Mouse (Mus musculus) gastrocnemius, postnatal 25 days (tissue): ENCODE measurements at regions not wholly inside any gene's neighbourhood (a gene's known extent, or its start where the extent isn't known, plus 50 kb on each side); places are given as distances from the start of the nearest gene placed in this dataset.

ENCODE experiments used
- DNase-seq: peaks from one replicate; pipeline ENCODE4 v3.0.0; 2022

DNA sequence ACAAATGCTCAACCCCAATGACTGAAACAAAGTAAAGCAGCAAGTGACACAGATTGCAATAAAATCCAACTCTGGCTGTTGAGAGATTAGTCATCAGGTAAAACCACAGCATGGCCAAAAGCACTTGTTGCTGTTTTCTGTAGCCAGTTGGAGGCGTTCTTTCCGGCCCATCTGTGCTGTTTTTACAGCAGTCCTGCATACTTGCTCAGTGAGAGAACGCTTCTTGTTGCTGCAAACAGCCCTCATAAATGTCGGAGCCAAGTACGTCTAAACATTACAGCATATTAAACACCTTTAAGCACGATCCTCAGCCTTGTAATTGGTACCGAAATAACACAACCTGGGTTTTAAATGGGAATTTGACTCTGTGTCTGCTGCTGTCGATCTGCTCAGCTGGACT lies 65.6 kb upstream of the Hs3st3a1 start:
- DNase-seq, result no peak

DNA sequence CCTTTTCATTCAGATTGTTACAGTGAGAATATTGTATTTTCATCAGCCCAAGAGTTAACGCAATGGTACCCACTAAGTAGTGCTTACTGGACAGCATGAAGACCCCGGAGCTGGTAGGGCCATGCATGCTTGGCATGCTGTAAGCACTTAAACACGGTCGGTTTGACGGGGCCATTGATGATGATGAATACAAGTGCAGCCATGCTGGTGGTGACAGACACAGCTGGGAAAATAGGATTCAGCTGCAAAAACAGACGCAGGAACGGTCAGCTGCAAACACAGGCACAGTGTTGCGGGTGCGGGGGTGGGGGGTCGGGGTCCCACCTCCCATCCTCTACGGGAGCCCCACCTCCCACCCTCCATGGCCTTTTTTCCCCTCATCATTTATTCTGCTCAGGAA lies 99.7 kb upstream of the Hs3st3a1 start:
- DNase-seq, result no peak

DNA sequence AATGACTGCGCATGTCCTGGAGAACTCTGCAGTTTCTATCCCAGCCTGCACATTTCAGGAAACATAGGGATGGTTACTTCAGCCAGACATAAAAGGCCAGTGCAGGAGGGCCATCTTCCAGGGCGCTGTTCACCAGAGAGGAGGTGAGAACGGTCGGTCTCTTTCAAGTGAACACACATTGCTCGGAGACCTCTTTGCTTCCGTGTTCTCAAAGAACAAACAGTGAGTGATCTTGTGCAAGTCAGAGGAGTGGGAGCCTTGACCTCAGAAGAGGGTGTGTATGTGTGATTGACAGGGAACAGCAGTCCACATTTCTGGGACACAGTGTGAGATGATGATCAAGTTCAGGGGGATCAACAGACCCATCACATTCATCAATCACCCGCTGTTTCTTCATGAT lies 102.7 kb upstream of the Hs3st3a1 start:
- no peak for DNase-seq

DNA sequence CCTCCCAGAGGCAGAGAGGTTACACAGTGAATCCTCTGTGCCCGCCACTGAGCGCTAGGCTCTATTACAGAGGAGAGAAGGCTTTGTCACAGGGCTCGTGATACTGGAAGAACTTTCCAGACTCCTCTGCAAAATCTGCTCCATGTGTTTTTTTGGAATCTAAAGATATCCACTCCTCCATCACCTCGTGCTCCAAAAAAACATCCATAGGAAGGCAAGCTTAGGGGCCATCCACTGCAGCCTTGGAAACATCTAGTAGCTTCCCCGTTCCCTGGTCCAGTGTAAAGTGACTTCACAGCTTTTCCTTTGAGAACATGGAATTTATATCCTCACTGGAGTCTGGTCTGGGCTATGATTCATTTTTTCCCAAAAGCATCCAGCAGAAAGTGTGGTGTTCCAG lies 103.3 kb upstream of the Hs3st3a1 start:
- no peak for DNase-seq

DNA sequence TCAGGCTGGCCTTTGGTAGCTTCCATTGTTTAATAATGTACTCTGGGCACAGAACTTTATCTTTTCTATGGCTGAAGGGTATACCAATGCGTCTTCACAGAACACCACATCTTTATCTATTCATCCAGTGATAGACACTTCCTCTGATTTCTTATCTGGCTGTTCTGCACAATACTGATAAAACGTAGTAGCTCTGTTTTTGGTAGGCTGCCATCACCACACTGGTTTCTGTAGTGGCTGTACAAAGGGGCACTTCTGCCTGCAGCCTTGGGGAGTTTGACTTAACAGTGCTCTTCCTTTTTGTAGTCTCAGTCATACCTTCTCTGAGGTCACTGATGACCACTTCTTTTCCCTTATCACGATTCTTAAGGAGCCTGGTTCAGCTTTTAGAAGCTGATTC lies 106.0 kb upstream of the Hs3st3a1 start:
- no peak for DNase-seq

DNA sequence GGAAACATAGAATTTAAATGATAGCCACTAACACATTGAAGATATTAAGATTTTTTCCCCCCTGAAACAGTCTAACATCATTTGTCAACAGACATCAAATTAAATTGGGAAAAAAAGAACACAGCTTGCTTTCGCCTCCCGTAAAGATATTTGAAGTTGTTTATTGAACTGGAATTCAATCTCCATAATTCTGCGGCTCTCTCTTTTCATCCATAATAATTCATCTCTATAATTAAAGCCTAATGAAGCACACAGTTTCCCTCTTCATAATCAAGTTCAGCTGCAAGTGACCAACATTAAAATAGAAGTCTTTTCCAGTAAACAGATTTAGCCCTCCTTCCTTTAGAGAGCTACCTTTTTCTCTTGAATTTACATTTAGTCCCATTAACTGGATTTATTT lies 107.4 kb upstream of the Hs3st3a1 start:
- DNase-seq, result no peak

DNA sequence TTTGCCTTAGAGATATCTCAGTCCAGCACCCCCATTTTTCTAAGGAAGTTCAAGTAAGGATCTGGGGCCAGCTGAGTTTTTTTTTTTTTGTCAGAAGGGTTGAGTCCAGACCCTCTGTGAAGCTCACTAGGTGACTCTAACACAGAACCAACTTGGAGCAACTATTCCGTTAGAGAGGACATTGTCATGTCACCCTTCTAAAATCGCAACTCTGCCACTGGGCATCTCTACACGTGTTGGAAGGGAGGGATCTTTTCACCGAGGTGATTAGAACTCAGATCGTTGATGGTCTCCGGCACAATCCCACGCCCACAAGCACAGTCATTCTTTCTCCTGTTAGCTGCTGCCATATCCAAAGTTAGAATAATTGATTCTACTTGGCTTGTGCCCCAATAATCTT lies 108.5 kb upstream of the Hs3st3a1 start:
- DNase-seq, result no peak

DNA sequence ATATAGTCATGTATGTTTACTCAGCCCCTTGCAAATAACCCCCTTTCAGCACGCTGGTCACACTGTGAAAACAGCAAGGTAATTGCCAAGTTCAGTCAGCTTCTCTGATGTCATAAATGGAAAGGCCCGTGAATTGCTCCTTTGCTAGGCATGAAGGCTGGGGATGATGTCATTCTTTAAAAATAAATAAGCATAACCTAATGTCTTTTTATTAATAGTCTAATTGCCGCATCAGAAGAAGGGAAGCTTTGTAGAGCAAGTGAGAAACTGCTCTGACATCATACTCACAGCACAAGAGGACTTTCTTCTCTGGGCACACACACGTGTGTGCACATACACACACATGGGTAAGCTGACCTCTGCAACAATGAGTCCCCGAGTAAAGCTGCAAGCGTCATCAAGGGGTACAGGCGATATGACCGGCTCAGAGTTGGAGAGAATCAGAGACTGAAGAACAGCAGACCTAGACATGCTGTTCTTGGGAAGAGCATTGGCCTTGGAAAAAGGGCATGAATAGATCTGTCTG lies 113.2 kb upstream of the Hs3st3a1 start:
- no peak for DNase-seq

DNA sequence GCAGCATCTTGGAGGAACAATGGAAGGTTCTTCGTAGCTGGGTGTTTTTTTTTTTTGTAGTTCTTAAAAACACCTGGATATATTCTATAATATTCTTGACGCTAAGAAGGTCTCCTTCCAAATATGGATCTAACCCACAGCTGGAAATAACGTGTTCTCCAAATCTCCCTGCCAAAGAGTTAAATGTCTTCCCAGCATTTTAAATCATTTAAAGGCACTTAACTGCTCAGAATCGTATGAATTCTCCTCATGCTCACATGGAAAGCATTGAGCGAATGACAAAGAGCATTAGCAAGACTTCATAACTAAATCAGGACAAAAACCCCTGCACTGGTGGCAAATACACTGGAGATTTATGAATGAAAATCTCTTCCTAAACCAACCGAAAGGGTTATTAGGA lies 117.7 kb upstream of the Hs3st3a1 start:
- DNase-seq, result no peak

DNA sequence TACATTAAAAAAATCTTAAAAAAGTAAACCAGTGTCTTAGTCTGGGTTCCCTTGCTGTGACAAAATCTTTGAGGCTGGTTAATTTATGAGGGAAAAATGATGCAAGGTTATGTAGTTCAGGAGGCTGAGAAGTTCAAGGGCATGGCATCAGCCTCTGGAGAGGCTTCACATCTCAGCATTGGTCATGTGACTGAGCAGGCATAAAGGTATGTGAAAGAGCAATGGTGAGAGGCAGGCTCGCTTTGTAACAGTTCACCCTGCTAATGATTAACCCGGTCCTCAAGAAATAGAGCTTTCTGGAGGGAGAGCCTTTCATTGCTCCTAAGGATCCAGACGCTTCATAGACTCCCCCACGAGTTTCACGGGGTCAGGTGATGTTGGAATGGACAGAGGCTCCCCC lies 120.1 kb upstream of the Hs3st3a1 start:
- no peak for DNase-seq

DNA sequence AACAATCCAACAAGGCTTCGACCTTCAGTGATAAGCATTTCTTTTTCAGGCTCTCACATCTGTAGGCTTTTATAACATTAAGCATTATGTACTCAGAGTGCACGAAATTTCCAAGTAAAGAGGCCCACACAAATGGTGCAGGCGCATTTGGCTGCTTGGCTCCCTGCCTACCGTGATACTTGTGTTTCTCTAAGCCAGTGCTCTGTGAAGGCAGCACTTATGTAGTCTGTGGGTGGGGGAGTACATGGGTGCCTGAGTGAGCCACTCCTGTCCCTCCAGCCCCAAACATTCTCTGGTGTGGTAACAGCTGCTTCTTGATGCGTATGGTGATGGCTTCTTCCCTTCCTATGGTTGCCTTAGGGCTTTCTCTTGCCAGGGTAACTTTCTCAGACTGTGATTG lies 121.9 kb upstream of the Hs3st3a1 start:
- DNase-seq, result no peak

DNA sequence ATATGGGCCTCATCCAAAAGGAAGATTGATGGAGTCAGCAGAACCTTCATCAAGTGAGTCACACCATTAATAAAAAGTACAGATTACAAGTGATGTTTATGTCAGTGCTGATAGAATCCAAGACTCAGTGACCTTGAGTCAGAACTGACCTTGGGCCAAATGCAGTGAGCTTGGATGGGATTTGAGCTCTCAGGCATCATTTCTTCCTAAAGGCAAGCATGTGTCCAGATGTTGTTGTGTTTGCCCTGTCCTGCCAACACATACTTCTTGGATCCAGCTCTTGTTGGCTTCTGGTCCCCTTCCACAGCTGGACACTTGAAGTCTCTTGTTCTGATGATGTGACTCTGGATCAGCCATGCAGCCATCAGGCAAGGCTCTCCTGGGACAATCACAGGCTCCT lies 125.3 kb upstream of the Hs3st3a1 start:
- DNase-seq, result peak; percentile 5

DNA sequence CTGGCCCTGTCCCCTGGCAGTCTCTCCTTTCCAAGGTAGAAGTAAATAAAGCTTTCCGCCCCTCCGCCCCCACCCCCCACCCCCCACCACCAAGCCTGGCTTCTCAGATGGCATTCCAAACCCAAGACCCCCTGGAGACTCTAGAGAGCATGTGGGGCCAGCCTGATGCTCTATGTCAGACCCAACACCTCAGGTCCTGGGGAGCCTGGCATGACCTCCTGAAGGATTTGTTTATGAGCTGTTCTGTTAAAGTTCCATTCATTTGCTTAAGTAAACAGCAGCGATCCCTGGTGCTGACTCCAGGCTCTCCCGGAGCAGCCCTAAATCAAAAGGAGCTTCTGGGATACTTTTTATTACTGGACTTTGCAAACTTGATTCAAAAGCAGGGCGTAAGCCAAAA lies 137.3 kb upstream of the Hs3st3a1 start:
- no peak for DNase-seq

DNA sequence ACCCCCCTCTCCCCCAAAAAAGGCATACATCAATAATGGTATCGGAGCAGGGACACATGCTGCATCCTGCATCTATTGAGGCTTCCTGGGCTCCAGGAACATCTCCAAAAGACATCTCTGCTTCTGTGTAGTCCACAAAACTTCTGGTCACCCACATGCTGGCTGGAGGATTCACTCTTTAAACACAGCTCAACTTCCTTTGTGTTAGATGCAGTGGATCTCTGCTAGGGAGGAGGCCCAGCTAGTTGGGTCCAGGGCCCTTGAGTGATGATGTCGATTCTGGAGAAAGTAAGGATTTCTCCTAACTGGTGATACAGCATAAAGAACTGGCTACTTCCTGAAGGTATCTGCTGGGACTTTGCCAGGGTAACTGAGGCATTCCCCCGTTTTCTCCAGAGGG lies 146.9 kb upstream of the Hs3st3a1 start:
- no peak for DNase-seq

DNA sequence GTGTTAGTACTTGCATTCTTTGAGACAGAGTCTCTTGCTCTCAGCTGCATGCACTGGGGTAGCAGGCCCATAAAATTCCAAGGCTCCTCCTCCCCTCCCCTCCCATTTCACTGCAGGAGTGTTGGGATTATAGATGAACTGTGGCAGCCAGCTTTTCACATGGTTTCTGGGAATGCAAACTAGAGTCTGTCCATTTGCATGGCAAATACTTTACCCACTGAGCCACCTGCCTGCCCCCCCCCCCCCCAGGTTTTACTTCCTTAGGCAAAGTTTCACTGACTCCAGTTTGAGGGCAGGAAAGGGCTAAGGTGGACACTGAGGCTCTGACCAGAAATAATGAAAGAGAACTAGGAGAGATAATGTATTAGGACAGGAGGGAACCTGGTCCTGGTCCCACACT lies 147.6 kb upstream of the Hs3st3a1 start:
- no peak for DNase-seq

DNA sequence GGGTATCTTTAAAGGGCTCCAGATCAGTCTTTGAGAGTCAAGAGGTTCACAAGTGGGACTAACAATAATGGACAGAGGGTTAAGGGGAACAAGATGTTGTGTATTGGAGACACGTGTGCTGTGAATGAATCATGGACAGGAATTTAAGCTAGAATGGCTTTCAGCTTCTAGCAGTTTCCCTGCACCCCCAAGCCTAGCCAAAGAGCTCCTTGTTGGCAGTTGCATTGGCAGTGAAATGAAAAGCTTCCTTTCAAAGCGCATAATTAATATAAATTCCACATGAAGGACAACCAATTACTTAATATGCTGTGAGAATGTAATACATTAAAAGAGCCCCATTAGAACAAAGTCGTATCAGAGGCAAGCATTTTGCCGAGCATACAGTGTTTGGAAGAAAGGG lies 153.4 kb upstream of the Hs3st3a1 start:
- DNase-seq, result no peak

DNA sequence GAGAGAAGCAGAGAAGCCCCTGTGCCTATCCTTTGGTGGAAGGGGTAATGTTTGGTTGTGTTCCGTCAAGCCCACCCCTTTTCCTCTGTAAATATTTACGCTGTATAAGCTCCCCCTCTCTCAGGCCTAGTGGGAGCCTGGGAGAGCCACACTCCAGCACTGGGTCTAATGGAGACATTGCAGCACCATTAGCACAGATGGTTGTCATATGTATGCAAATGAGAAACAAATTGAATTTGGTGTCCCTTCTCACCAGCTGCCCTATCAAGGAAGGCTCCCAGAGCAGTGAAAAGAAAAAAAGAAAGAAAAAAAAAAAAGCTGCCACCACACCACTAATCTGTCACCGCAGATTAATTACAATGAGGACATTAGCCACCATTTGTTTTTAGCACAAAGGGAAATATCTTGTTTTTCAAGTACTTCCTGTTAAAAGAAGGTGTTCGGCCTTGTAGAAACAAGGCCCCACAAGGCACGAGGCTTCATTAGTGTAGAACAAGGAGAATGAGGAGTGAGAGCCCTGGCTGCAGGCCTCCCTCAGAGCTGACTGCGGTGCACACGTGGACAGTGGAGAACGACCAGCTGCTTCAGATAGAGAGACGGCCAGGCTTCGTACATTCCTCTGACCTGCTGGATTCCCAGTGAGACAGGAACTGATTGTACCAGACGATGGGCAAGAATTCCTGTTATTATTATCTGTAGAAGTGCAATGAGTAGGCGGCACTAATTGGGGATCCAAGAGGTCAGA lies 156.7 kb upstream of the Hs3st3a1 start:
- DNase-seq, result no peak

DNA sequence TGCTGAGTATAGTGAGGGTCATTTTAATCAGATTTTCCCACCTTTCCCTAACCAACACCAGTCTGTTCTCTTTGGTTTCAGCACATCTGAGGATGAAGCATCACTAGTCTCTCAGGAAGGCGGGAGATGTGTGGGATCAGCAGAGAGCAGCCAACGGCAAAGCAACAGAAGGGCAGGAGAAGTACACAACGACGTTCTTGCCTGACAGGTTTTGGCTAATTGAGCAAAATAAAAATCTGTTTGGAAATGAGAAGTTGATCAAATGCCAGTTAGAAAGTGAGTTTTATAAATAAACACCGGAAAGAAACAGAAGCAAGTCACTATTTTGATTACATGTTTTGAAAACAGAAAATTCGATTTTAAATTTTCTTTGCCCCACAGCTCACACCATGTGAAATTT lies 161.4 kb upstream of the Hs3st3a1 start:
- DNase-seq, result no peak

DNA sequence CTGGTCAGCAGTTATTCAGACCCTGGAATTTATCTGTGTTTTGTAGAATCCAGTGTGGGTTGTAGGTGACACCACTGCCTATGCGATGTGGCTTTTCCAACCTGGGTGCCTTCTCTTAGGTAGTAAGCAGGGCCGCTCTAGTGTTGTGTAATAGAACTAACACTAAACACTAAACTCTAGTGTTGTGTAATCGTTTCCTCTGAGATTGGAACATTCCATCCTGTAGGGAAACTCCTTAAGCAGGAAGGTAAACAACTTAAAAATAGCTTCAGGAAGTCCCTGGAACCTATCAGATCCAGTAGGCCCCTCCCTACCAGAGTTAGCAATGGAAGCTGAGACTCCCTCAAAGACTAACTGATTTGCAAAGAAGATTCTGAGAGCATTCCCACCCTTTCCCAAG lies 161.9 kb upstream of the Hs3st3a1 start:
- no peak for DNase-seq

DNA sequence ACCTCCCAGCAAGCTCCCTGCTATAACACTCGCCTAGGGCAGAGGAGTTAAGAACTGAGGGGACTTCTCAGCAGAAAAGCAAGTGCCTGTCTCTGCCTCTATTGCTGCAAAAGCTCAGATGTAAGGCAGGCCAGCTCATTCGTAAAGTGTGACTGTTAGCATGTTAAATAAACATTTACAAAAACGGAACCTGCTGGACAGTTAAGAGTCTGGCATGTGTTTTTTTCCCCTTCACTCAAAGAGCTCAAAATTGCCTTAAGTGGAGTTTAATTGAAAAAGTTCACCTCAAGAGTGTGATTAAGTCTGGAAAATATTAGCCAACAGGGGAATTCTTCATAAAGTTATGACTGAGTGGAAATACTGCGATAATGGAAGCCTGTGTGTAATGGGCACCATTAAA lies 167.0 kb upstream of the Hs3st3a1 start:
- no peak for DNase-seq

DNA sequence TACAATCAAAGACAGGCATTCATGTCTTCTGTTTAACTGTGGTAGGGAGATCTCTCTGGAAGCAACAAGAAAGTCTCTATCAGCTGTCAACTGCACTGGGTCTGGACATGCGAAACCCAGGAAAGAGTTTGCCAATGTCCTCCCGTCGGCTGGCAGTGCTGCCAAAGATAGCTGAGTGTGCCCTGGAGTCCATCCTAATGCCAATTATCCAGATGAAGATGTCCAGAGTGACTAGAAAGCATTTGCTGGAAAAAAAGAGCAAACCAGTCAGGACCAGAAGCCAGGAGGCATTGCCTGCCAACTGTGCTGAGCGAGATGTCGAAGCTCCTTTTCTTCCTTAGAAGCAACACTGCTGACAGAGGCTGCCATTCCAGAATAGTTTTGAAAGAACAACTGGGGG lies 167.6 kb upstream of the Hs3st3a1 start:
- no peak for DNase-seq

DNA sequence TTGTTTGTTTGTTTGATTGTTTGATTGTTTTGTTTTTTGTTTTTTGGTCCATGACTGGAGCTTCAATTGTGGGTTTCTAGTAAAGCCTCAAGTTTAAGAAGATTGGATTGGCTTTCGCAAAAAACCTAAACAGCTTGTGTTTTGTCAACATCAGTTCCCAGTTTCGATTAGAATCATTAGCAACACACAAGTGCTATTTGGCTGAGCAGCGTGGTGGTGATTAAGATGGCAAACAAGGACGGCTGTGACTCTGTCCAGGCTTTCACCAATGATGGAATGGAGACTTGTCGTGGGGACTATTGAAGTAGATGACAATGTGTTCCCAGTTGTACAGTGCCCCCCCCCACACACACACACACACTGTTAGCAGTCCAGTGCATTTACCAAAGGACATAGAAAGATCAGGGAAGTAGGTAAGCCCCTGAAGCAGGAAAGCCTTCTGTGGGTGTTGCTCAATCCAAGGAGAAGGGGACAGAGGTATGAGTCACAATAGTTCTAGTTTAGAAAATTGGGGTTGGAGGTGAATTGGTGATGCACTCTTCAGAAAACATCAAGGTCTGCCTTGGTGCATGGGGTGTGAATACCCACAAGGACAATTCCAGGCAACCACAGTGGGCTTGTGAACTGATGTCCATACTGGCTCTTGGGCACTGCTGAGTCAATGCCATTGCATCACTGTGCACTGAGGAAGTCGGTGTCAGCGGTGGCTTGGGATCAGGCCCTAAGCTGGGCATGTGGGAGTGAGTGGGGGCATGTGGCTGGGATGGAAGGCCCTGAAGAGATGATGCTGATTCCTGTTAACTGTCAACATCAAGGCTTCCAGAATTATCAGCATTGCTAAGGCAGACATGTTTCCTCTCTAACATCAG lies 174.5 kb upstream of the Cox10 start:
- no peak for DNase-seq

DNA sequence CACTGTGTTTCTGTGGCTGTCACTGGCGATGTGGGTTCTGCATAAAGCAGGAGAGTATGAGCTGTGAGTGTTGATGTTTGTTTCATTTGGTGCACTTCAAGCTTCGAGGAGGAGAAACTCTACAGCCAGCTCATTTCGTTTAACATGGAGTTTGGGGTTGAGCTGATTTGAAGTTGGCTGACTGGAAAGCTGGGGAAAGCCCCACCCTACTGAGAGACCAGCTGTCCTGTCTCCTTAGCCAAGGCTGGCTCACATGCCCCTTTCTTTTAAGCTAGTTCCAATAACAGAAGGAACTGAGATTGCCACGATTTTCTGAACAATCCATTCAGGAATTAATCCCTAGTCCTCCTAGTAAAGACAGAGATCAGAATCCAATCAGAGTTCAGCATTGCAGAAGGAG lies 157.6 kb upstream of the Cox10 start:
- no peak for DNase-seq

DNA sequence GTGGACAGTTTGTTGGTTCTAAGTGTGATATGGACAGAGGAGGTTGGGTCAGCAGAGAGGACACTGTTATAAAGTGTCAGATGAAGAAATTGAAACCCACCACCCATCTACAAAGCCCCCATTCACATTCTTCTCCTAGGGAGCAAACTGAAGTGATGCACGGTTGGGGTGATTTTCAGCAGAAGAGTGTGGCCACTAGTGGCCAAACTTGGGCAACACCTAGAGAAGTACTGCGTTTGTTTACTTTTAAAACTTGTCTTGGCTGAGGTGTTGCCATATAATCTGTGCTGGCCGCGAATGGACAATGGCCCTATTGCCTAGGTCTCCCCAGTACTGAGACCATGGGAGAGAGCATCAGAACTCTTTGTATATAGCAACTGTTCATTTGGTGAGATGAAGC lies 150.8 kb upstream of the Cox10 start:
- no peak for DNase-seq
